Mouse (Mus musculus) hindbrain, embryonic 11.5 days (tissue): ENCODE results near the gene Irs2. TPM values are rescaled to one million over a fixed set of nuclear protein-coding genes. Genes with fewer than 3 reads are reported as not detected.

Experiments
- ATAC-seq: fragments of 200-750 bp; cut with Nextera tagmentation; 2 replicates; pipeline ENCODE4 v1.8.0; 2017; ENCODE audit warnings: mild to moderate bottlenecking, moderate TSS enrichment, moderate library complexity; ENCODE audit not compliant: low FRiP score
- DNase-seq: peaks from one replicate; pipeline ENCODE4 v3.0.0-alpha.2; 2015; ENCODE audit warnings: low spot score
- H3K27ac ChIP-seq: fragments of 300-500 bp; sonication (generic); 2 replicates; pipeline ENCODE4 v1.5.1; 2014; ENCODE audit warnings: mild to moderate bottlenecking, low read depth, low read length
- H3K27me3 ChIP-seq: fragments of 300-500 bp; sonication (generic); 2 replicates; pipeline ENCODE4 v1.6.1; 2014; ENCODE audit warnings: mild to moderate bottlenecking, low read length, moderate library complexity, mixed read lengths; ENCODE audit not compliant: control insufficient read depth, insufficient read depth
- H3K36me3 ChIP-seq: fragments of 300-500 bp; sonication (generic); 2 replicates; pipeline ENCODE4 v1.6.1; 2014; ENCODE audit warnings: mild to moderate bottlenecking, low read length, moderate library complexity, mixed read lengths; ENCODE audit not compliant: control insufficient read depth, insufficient read depth
- H3K4me1 ChIP-seq: fragments of 300-500 bp; sonication (generic); replicated peaks from 2 replicates; pipeline ENCODE4 v1.6.1; 2014; ENCODE audit warnings: low read length, mixed read lengths; ENCODE audit not compliant: control insufficient read depth, insufficient read depth
- H3K4me2 ChIP-seq: fragments of 300-500 bp; sonication (generic); replicated peaks from 2 replicates; pipeline ENCODE4 v1.6.1; 2014; ENCODE audit warnings: mild to moderate bottlenecking, low read depth, low read length
- H3K4me3 ChIP-seq: fragments of 300-500 bp; sonication (generic); 2 replicates; pipeline ENCODE4 v1.5.1; 2014; ENCODE audit warnings: low read depth, low read length
- H3K9ac ChIP-seq: fragments of 300-500 bp; sonication (generic); 2 replicates; pipeline ENCODE4 v1.6.1; 2014; ENCODE audit warnings: low read depth, low read length
- H3K9me3 ChIP-seq: fragments of 300-500 bp; sonication (generic); 2 replicates; pipeline ENCODE4 v1.6.1; 2016; ENCODE audit warnings: low read length; ENCODE audit not compliant: control insufficient read depth
- WGBS: fragments of 180-500 bp; shearing (Covaris S2); extraction: QIAGEN DNeasy Blood & Tissue Kit; methylation state at CpG from one replicate; pipeline ENCODE4 v1.1.7; 2014; 5-methylcytosine and 5-hydroxymethylcytosine counted together
- polyA plus RNA-seq: library from polyadenylated mRNA; unstranded; fragments of >200 nt; fragmentation: Nextera tagmentation; extraction: Ambion mirVana; gene quantifications from 2 replicates; pipeline ENCODE4 v1.2.1, GENCODE M21; 2014

The Irs2 gene
- polyA plus RNA-seq, 1 experiment from 2014 or later: 5.6 TPM

DNA sequence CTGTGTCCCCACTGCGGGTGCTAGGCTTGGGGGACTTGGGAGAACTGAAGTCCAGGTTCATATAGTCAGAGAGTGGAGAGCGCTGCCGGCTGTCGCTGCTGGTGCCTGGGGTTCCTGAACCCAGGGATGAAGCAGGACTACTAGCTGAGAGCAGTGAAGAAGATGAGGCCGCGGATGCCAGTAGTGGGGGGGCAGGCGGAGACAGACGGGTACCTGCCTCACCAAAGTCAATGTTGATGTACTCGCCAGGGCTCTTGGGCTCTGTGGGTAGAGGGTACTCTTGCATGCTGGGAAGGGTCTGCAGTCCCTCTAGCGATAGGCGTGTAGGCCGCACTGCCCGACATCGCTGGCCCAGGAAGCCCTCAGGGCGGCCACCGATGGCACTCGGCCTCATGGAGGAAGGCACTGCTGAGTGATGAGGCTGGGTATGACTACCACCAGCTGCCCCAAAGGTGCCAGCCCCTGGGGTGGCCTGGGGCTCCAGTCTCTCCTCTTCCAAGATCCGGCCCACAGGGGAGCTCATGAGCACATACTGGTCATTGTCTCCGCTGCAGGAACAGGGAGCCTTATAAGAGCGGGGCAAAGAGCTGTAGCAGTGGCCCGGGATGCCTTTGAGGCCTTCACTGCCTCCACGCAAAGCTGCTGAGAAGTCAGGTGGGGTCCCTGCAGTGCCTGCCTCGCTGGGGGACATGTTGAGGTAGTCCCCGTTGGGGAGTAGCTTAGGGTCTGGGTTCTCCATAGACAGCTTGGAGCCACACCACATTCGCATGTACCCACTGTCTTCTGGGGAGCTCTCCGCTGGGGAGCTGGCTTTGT is 2.6 kb downstream of the Irs2 start:
- Histone ChIP-seq H3K4me3 (peak overlapping the region; percentile 60), H3K4me1 (peaks cover 44% of the 10 kb centered on the region), H3K9ac (peak overlapping the region; percentile 9; the same call in 1 of the 2 replicates), H3K27ac (no peak overlapping the region), H3K4me2 (peak overlapping the region; percentile 72), H3K9me3 (no peaks in the 10 kb centered on the region), H3K36me3 (no peaks in the 10 kb centered on the region), H3K27me3 (no peaks in the 10 kb centered on the region)
- peak; percentile 12 for DNase-seq
- ATAC-seq: no peak
- 86% methylated on average over 26 of the region's 26 CpGs for WGBS

- no peak for ATAC-seq
- Histone ChIP-seq H3K27ac (no peak overlapping the region), H3K4me1 (peaks cover 46% of the 10 kb centered on the region), H3K9me3 (no peaks in the 10 kb centered on the region), H3K4me2 (peak overlapping the region; percentile 72), H3K36me3 (no peaks in the 10 kb centered on the region), H3K27me3 (no peaks in the 10 kb centered on the region), H3K4me3 (peak overlapping the region; percentile 60), H3K9ac (peak overlapping the region; percentile 2; the same call in 1 of the 2 replicates)
- WGBS: 76% methylated on average over 22 of the region's 22 CpGs
- no peak for DNase-seq
Measured at GRCm38 (mm10) chr8:11004781-11005459, 3.3 kb downstream of the Irs2 start.

DNA sequence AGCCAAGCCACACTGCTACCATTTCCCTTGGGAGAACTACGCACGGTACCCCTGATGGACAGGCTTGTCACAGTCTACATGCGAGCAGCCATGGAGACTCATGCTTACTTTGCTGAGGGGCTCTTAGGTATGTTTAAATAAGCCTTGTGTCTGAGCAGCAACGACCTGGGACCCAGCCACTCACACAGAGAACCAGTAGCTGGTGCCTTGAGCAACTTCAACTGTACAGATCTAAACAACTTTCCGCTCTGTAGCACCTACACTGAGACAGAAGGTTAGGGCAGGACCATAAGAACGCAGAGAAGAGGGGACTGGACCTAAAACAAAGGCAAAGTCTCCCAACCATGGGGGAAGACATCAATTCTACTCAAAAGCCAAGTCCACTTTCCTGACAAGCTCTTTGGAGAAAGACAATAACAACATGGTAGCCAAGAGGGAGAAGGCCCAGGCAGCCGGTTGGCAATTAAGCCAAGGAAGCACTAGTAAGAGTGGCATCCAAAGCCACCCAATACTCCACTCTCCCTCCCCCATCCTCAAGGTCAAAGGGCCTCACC is 4.3 kb downstream of the Irs2 start:
- Histone ChIP-seq H3K27ac (no peak overlapping the region), H3K4me3 (peak overlapping the region; percentile 60), H3K4me1 (peaks cover 46% of the 10 kb centered on the region), H3K27me3 (no peaks in the 10 kb centered on the region), H3K36me3 (no peaks in the 10 kb centered on the region), H3K4me2 (peak overlapping the region; percentile 72), H3K9ac (peak overlapping the region; percentile 67), H3K9me3 (no peaks in the 10 kb centered on the region)
- peak; percentile 21 for DNase-seq
- ATAC-seq: no peak
- 48% methylated on average over 7 of the region's 7 CpGs for WGBS

GRCm38 (mm10) chr8:11003253-11003652 is 5.0 kb downstream of the Irs2 start:
- H3K36me3 ChIP-seq: no peaks in the 10 kb centered on the region; the same call in 1 of the 2 replicates
- peaks cover 47% of the 10 kb centered on the region for H3K4me1 ChIP-seq
- peak overlapping the region; percentile 60 for H3K4me3 ChIP-seq
- 48% methylated on average over 6 of the region's 6 CpGs for WGBS
- DNase-seq (no peak), ATAC-seq (no peak)
- peak overlapping the region; percentile 67 for H3K9ac ChIP-seq
- H3K27ac ChIP-seq: no peak overlapping the region
- H3K4me2 ChIP-seq: peak overlapping the region; percentile 72
- no peaks in the 10 kb centered on the region for H3K9me3 ChIP-seq
- no peaks in the 10 kb centered on the region for H3K27me3 ChIP-seq

DNA sequence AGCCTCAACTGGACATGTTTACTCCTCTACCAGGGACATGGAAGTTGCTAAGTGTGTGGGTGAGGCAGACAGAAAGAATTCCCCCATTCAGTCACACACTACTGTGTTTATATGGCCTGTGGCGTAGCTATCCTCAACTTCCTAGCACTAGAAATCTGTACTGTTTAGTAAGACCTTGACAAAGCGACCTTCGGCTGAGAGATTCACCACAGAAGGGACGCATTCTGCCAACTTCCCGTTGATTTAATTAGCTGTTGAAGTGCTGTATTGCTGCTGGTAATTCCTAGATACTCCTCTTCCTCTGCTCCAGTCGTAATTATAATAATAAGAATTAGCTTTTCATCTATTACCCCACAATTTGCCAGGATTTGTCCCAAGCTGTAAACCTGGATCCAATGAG is 5.4 kb downstream of the Irs2 start:
- WGBS: 48% methylated on average over 6 of the region's 6 CpGs
- no peaks in the 10 kb centered on the region; the same call in 1 of the 2 replicates for H3K36me3 ChIP-seq
- H3K9me3 ChIP-seq: no peaks in the 10 kb centered on the region
- DNase-seq (peak; percentile 31), ATAC-seq (no peak)
- H3K4me1 ChIP-seq: peaks cover 49% of the 10 kb centered on the region
- no peaks in the 10 kb centered on the region for H3K27me3 ChIP-seq
- peak overlapping the region; percentile 72 for H3K4me2 ChIP-seq
- H3K27ac ChIP-seq: no peak overlapping the region
- peak overlapping the region; percentile 67 for H3K9ac ChIP-seq
- H3K4me3 ChIP-seq: peak overlapping the region; percentile 60

DNA sequence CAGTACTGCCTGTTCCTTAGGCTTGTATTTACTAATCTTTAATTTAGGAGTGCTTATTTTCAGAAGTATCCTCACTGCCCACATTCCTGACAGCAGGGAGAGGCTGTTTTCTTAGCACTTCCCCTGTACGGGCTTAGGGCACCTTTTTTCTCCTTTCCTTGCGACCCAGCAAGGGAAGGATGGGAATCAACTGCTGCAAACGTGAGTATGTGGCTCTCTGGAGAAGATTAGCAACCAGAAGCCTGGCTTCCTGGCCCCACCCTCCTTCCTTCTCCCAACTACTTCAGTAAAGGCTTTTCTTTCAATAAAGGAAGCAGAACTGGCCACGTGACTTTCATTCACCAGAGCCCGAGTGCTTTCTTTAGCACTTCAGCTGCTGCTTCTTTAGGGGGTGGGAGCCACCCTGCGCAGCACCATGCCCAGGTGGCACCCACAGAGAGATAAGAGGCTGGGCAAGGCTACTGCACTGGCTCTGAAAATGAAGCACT is 7.2 kb downstream of the Irs2 start:
- Histone ChIP-seq H3K4me1 (peaks cover 42% of the 10 kb centered on the region), H3K27ac (no peak overlapping the region), H3K4me2 (peak overlapping the region; percentile 41), H3K27me3 (no peaks in the 10 kb centered on the region), H3K4me3 (peak overlapping the region; percentile 23), H3K9ac (peak overlapping the region; percentile 45; the same call in 1 of the 2 replicates), H3K36me3 (no peaks in the 10 kb centered on the region; the same call in 1 of the 2 replicates), H3K9me3 (no peaks in the 10 kb centered on the region)
- peak; percentile 48 for DNase-seq
- WGBS: 8% methylated on average over 6 of the region's 6 CpGs
- no peak; the same call in 1 of the 2 replicates for ATAC-seq

DNA sequence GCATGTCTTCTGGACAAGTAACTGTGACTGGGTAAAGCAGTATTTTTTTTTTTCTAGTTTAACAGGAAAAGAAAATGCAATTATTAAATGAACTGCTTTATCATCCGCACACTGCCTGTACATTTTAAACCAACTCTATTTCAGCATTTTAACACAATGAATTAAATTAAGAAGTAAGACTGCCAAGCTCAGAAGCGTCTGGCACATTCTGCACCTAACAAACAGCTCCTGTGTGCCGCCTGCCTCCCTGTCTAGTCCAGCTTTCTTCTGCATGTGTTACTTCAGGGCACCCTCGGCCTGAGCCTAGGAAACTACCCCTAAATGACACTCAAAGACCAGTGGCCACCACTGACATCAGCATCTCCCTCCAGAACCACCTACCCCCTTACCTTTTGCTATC is 8.7 kb downstream of the Irs2 start:
- Histone ChIP-seq H3K4me3 (no peak overlapping the region), H3K9me3 (no peaks in the 10 kb centered on the region), H3K9ac (no peak overlapping the region), H3K4me2 (no peak overlapping the region; the same call in 1 of the 2 replicates), H3K4me1 (peaks cover 27% of the 10 kb centered on the region), H3K36me3 (no peaks in the 10 kb centered on the region; the same call in 1 of the 2 replicates), H3K27ac (no peak overlapping the region), H3K27me3 (no peaks in the 10 kb centered on the region)
- ATAC-seq (no peak), DNase-seq (no peak)
- 85% methylated on average over 4 of the region's 4 CpGs for WGBS

DNA sequence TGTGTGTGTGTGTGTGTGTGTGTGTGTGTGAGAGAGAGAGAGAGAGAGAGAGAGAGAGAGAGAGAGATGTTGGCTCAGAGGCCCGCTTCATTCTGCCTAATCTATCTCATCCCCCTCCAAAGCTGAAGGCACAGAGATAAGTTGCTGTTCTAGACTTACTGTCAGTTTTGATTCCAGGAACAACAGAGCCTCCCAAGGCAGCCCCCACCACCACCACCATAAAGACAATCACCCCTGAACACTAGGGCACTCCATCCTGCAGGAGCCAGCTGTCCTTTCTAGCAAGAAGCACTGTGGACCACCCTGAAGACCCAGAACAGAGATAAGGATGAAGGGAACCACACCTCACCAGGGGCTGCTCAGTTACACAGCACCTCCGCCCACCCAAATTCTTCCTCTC is 12.0 kb downstream of the Irs2 start:
- Histone ChIP-seq H3K27me3 (no peaks in the 10 kb centered on the region), H3K4me2 (no peak overlapping the region), H3K9ac (no peak overlapping the region), H3K27ac (no peak overlapping the region), H3K9me3 (no peaks in the 10 kb centered on the region), H3K36me3 (no peaks in the 10 kb centered on the region; the same call in 1 of the 2 replicates), H3K4me1 (peaks cover 9% of the 10 kb centered on the region), H3K4me3 (no peak overlapping the region)
- ATAC-seq (no peak), DNase-seq (no peak)
- 78% methylated on average over 2 of the region's 2 CpGs for WGBS
